Mouse (Mus musculus): Measurements from ENCODE around the gene Ankrd61. TPM values are rescaled to one million over a fixed set of nuclear protein-coding genes. Genes with fewer than 3 reads are reported as not detected.

Gene Ankrd61
- polyA plus RNA-seq, 1 experiment from 2014 or later: 0.21 TPM

DNA sequence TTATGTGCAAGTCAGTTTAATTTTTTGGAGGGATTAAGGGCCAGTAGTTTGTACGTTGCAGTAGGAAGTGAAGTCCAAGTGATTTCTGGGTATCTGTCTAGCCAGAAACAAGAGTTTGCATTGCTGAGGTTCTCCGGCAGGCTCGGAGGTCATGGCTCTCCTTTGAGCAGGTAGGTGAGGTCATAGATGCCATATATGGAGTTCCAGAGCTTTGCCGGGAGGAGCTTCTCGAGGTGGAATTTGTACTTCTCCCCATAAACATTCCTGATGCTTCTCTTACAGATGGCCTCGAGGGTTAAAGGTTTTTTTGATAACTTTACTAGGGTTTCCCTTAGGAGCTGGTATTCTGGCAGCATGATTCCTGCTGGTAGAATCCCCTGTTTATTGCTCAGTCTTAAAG, 6.7 kb downstream of the Ankrd61 start:
- Histone ChIP-seq H3K36me3 (peaks cover 15% of the 10 kb centered on the region), H3K4me1 (replicated peaks) (peaks cover 4% of the 10 kb centered on the region), H3K27ac (peak overlapping the region; percentile 48; the same call in 1 of the 2 replicates), H3K4me2 (replicated peaks) (peak overlapping the region; percentile 5; the same call in 1 of the 2 replicates), H3K4me3 (replicated peaks) (no peak overlapping the region), H3K9ac (no peak overlapping the region), H3K27me3 (replicated peaks) (no peaks in the 10 kb centered on the region), H3K9me3 (no peaks in the 10 kb centered on the region)
- 41% methylated on average over 6 of the region's 6 CpGs for WGBS
- ATAC-seq: peak; percentile 92

DNA sequence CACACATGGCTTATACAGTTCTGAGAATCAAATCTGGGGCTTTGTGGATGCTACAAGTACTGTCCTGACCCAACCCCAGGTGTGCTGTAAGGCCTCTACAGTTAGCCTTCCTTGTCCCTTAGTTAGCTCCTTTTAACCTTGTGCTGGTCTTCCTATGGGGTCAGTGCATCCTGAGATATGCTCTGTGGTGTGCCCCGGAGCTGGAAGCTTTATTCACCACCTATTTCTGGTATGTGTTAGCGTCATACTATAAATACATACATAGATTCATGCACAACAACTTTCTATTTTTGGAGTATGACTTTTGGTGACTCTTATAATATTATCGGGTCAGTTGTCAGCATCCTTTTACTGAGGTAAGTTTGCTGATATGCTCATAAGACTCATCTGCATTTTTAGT, 12.2 kb downstream of the Ankrd61 start:
- no peak overlapping the region for H3K9ac ChIP-seq
- H3K4me2 ChIP-seq (replicated peaks): no peak overlapping the region
- no peak overlapping the region for H3K27ac ChIP-seq
- no peaks in the 10 kb centered on the region for H3K27me3 ChIP-seq (replicated peaks)
- 93% methylated on average over 3 of the region's 3 CpGs for WGBS
- peaks cover 35% of the 10 kb centered on the region for H3K36me3 ChIP-seq
- ATAC-seq: no peak
- no peaks in the 10 kb centered on the region for H3K4me1 ChIP-seq (replicated peaks)
- H3K9me3 ChIP-seq: no peaks in the 10 kb centered on the region
- no peak overlapping the region for H3K4me3 ChIP-seq (replicated peaks)

GRCm38 (mm10) chr5:143874571-143874970, 22.9 kb downstream of the Ankrd61 start:
- peaks cover 14% of the 10 kb centered on the region for H3K36me3 ChIP-seq
- H3K27ac ChIP-seq: no peak overlapping the region
- peak; percentile 17; the same call in 1 of the 2 replicates for ATAC-seq
- WGBS: 72% methylated on average over 4 of the region's 4 CpGs
- no peaks in the 10 kb centered on the region for H3K9me3 ChIP-seq
- H3K27me3 ChIP-seq (replicated peaks): no peaks in the 10 kb centered on the region
- H3K4me3 ChIP-seq (replicated peaks): no peak overlapping the region
- H3K4me2 ChIP-seq (replicated peaks): no peak overlapping the region
- no peak overlapping the region for H3K9ac ChIP-seq
- no peaks in the 10 kb centered on the region for H3K4me1 ChIP-seq (replicated peaks)

DNA sequence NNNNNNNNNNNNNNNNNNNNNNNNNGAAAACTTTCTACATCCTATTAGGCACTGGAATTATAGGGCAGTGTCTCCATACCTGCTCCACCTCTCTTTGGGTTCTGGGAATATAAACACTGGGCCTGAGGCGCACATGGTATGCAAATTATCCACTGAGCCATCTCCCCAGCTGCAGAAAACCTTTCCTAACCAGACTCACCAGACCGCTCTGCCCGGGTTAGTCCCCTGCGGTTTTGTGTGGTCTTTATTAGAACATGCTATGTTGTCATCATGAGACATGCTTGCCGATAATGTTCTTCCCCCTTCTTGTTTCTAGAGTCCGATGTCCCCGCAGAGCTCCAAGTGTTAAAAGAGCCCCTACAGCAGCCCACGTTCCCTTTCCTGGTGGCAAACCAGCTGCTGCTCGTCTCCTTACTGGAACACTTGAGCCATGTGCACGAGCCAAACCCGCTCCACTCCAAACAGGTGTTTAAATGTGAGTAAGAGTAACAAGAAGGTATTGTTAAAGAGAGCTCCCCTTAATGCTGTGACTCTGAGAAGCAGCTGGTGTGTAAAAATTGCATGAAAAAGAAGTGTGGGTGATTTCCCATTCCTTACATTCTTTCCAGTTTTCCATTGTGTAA, 25.8 kb downstream of the Ankrd61 start:
- 87% methylated on average over 11 of the region's 11 CpGs for WGBS
- peaks cover 8% of the 10 kb centered on the region for H3K36me3 ChIP-seq

More for the DNA sequence above, 25.8 kb downstream of the Ankrd61 start:
- H3K27ac ChIP-seq: no peak overlapping the region
- no peak overlapping the region for H3K9ac ChIP-seq
- no peak for ATAC-seq
- no peaks in the 10 kb centered on the region for H3K9me3 ChIP-seq
- H3K27me3 ChIP-seq (replicated peaks): no peaks in the 10 kb centered on the region
- H3K4me1 ChIP-seq (replicated peaks): no peaks in the 10 kb centered on the region
- no peak overlapping the region for H3K4me2 ChIP-seq (replicated peaks)
- no peak overlapping the region for H3K4me3 ChIP-seq (replicated peaks)

Other genes with a start within 250 kb of the Ankrd61 start
- gene Usp42, start 165.4 kb downstream of the Ankrd61 start, polyA plus RNA-seq (2015; fragmentation: Nextera tagmentation; extraction: Ambion mirVana): 14.8 and 15.4 TPM in 2 replicates
- gene Eif2ak1, start 79.9 kb downstream of the Ankrd61 start, polyA plus RNA-seq (2015; fragmentation: Nextera tagmentation; extraction: Ambion mirVana): 32.4 and 32.6 TPM in 2 replicates
- 120 and 125 TPM in 2 replicates for gene Aimp2, start 12.2 kb upstream of the Ankrd61 start, polyA plus RNA-seq (2015; fragmentation: Nextera tagmentation; extraction: Ambion mirVana)
- gene Pms2, start 12.3 kb upstream of the Ankrd61 start, polyA plus RNA-seq (2015; fragmentation: Nextera tagmentation; extraction: Ambion mirVana): 21.1 and 21.5 TPM in 2 replicates
- 0.68 TPM in 1 of 2 replicates, not detected in the other for gene Gm42421, start 30.5 kb upstream of the Ankrd61 start, polyA plus RNA-seq (2015; fragmentation: Nextera tagmentation; extraction: Ambion mirVana)
- gene Rsph10b, start 35.4 kb upstream of the Ankrd61 start, polyA plus RNA-seq (2015; fragmentation: Nextera tagmentation; extraction: Ambion mirVana): 0.20 and 0.39 TPM in 2 replicates
- 69.0 and 75.7 TPM in 2 replicates for gene Ccz1, start 117.2 kb upstream of the Ankrd61 start, polyA plus RNA-seq (2015; fragmentation: Nextera tagmentation; extraction: Ambion mirVana)
- not detected in 2 replicates for gene Ocm, start 129.0 kb upstream of the Ankrd61 start, polyA plus RNA-seq (2015; fragmentation: Nextera tagmentation; extraction: Ambion mirVana)
- gene Lmtk2, start 202.8 kb upstream of the Ankrd61 start, polyA plus RNA-seq (2015; fragmentation: Nextera tagmentation; extraction: Ambion mirVana): 5.6 and 6.7 TPM in 2 replicates

All from intestine, embryonic 15.5 days (tissue).